Mouse (Mus musculus) brain, embryonic 14.5 days (tissue): ENCODE results near the gene Polr3gl.

ENCODE experiments used
- CTCF ChIP-seq: fragments of 200-500 bp; IDR thresholded peaks from 2 replicates; pipeline ENCODE4 v1.5.1; 2012; ENCODE audit warnings: inconsistent platforms, mild to moderate bottlenecking, moderate library complexity, borderline replicate concordance; ENCODE audit not compliant: insufficient read depth, insufficient read length; ENCODE audit errors: extremely low read depth
- POLR2A ChIP-seq: fragments of 200-500 bp; IDR thresholded peaks from 2 replicates; pipeline ENCODE4 v1.6.1; 2012; ENCODE audit warnings: mild to moderate bottlenecking, inconsistent platforms, borderline replicate concordance; ENCODE audit not compliant: poor library complexity, insufficient read depth, insufficient read length, severe bottlenecking; ENCODE audit errors: extremely low read depth

DNA sequence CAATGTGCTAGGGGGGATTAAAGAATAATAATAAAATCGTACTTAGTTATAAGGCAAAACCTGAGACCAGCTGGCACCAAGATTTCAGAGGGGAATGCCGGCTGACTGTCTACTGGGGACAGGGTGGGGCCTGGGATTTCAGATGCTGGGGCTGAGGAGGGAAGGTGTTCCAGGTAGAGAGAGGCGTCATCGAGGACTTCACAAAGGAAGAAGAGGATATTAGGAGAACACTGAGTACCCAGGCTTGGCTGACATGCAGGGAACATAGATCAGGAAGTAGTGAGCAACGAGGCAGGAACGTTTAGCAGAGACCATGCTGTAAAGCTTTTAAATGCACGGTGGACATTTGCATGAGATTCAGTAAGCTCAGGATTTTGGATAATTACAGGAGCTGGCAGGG lies 42.1 kb downstream of the Polr3gl start:
- TF ChIP-seq POLR2A: no peak
- TF ChIP-seq CTCF: no peak
